Mouse (Mus musculus) ES-Bruce4 (cell line): ENCODE data around the gene Lamc1. TPM values are rescaled to one million over a fixed set of nuclear protein-coding genes. Genes with fewer than 3 reads are reported as not detected.

Experiments used
- H3K27ac ChIP-seq: 2 replicates; pipeline ENCODE4 v1.5.1; 2012; ENCODE audit warnings: low read length, inconsistent platforms; ENCODE audit not compliant: insufficient read depth
- H3K27me3 ChIP-seq: 2 replicates; pipeline ENCODE4 v1.6.1; 2012; ENCODE audit warnings: mild to moderate bottlenecking, low read length, inconsistent platforms; ENCODE audit not compliant: control insufficient read depth, poor library complexity, insufficient read depth, severe bottlenecking
- H3K36me3 ChIP-seq: 2 replicates; pipeline ENCODE4 v1.6.1; 2012; ENCODE audit warnings: inconsistent platforms, mild to moderate bottlenecking, low read length, moderate library complexity; ENCODE audit not compliant: control insufficient read depth, poor library complexity, insufficient read depth, severe bottlenecking
- H3K4me1 ChIP-seq: one replicate; pipeline ENCODE4 v1.8.1; 2011; ENCODE audit warnings: low read length; ENCODE audit not compliant: control insufficient read depth, insufficient read depth
- H3K4me3 ChIP-seq: 2 replicates; pipeline ENCODE4 v1.5.1; 2011; ENCODE audit warnings: low read depth, mild to moderate bottlenecking, low read length
- H3K9ac ChIP-seq: 2 replicates; pipeline ENCODE4 v1.6.1; 2012; ENCODE audit warnings: low read depth, mild to moderate bottlenecking, inconsistent platforms; ENCODE audit not compliant: poor library complexity, severe bottlenecking
- H3K9me3 ChIP-seq: replicated peaks from 2 replicates; pipeline ENCODE4 v1.6.1; 2012; ENCODE audit warnings: mild to moderate bottlenecking, low read length, inconsistent platforms; ENCODE audit not compliant: control insufficient read depth, poor library complexity, insufficient read depth, severe bottlenecking
- CTCF ChIP-seq: IDR thresholded peaks from one replicate; pipeline ENCODE4 v1.8.1; 2011; ENCODE audit warnings: low read depth, low read length
- EP300 ChIP-seq: IDR thresholded peaks from 2 replicates; pipeline ENCODE4 v1.6.1; 2011; ENCODE audit warnings: low read depth, low read length; ENCODE audit not compliant: insufficient read depth
- POLR2A ChIP-seq: IDR thresholded peaks from one replicate; pipeline ENCODE4 v1.8.1; 2011; ENCODE audit warnings: low read length; ENCODE audit not compliant: insufficient read depth
- polyA plus RNA-seq: library from polyadenylated mRNA; stranded (reverse); fragments of >200 nt; gene quantifications from 2 replicates; pipeline ENCODE4 v1.2.4, GENCODE M21; 2011; ENCODE audit warnings: low read depth; ENCODE audit not compliant: missing spikeins, insufficient read depth, insufficient read length

Lamc1 gene
- polyA plus RNA-seq, 1 experiment: 233 TPM

DNA sequence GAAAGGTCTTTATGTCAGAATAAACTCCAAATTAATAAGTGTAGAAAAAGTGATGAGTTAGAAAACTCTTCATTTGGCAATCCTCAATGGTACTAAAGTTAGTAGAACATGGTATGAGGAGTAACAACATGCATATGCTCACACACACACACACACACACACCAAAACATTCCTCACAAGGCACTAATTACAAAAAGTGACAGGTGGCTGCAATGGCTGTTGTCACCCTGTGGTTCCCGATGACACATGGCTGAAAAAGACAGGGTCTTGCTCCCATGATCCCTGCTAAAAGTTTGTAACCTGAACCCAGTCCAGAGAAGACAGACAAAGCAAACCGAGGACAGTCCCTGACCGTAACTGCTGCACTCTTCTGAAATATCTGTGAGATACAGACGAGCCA, 121.6 kb downstream of the Lamc1 start:
- H3K9me3 ChIP-seq: no peaks in the 10 kb centered on the region
- H3K36me3 ChIP-seq: no peaks in the 10 kb centered on the region
- no peaks in the 10 kb centered on the region for H3K27me3 ChIP-seq
- no peak overlapping the region for H3K9ac ChIP-seq
- no peaks in the 10 kb centered on the region for H3K4me1 ChIP-seq
- no peak overlapping the region for H3K27ac ChIP-seq
- H3K4me3 ChIP-seq: no peak overlapping the region
- TF ChIP-seq CTCF: no peak
- no peak for TF ChIP-seq EP300
- no peak for TF ChIP-seq POLR2A

- H3K27ac ChIP-seq: no peak overlapping the region
- TF ChIP-seq POLR2A (no peak), EP300 (no peak), CTCF (no peak)
- no peak overlapping the region for H3K4me3 ChIP-seq
- H3K9me3 ChIP-seq: no peaks in the 10 kb centered on the region
- no peaks in the 10 kb centered on the region for H3K4me1 ChIP-seq
- no peaks in the 10 kb centered on the region for H3K27me3 ChIP-seq
- no peaks in the 10 kb centered on the region for H3K36me3 ChIP-seq
- H3K9ac ChIP-seq: no peak overlapping the region
These were observed 122.4 kb downstream of the Lamc1 start for GRCm38 (mm10) chr1:153210198-153210597.

DNA sequence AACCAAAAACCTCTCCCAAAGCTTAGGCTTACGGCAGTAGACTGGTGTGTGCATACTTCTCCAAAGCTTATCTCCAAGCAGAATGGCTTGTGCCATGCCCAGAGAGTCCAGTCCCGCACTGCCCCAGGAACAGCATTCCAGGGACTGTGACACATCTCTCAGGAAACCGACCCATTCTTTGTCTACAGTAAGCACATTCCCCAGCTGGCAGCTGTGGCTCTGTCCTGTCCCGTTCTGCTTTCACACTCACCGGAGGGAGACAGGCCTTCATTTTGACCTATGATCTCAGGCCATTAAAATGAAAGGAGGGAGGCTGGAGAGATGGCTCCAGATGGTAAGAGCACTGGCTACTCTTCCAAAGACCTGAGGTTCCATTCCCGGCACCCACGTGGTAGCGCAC, 130.4 kb downstream of the Lamc1 start:
- peaks cover 6% of the 10 kb centered on the region for H3K4me1 ChIP-seq
- H3K27me3 ChIP-seq: no peaks in the 10 kb centered on the region
- TF ChIP-seq CTCF (no peak), POLR2A (no peak), EP300 (no peak)
- no peaks in the 10 kb centered on the region for H3K36me3 ChIP-seq
- H3K9me3 ChIP-seq: no peaks in the 10 kb centered on the region
- no peak overlapping the region for H3K27ac ChIP-seq
- no peak overlapping the region for H3K9ac ChIP-seq
- H3K4me3 ChIP-seq: no peak overlapping the region

DNA sequence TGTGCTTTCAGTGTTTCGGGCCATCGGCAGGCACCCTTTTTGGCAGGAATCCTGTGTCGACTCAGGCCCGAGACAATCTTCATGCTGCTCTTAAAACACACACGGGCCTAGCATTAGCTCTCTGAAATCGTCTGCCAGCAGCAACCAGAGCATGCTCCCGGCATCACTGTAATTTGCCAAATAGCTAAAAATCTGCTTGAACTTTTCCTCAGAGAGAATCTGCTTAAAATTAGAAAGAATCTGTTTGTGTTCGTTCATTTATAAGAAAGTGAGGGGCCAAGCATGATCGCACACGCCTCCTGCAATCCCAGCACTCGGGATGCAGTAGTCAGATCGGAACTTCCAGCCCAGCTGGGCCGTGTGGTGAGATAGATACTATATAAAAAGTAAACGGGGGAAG, 131.1 kb downstream of the Lamc1 start:
- H3K27me3 ChIP-seq: no peaks in the 10 kb centered on the region
- H3K4me1 ChIP-seq: peaks cover 6% of the 10 kb centered on the region
- no peaks in the 10 kb centered on the region for H3K36me3 ChIP-seq
- no peaks in the 10 kb centered on the region for H3K9me3 ChIP-seq
- 0 out of 2 replicates have a peak overlapping the region, but pooled peaks have one; percentile 5 for H3K9ac ChIP-seq
- no peak for TF ChIP-seq EP300
- no peak for TF ChIP-seq POLR2A
- TF ChIP-seq CTCF: no peak
- H3K27ac ChIP-seq: no peak overlapping the region
- H3K4me3 ChIP-seq: no peak overlapping the region

DNA sequence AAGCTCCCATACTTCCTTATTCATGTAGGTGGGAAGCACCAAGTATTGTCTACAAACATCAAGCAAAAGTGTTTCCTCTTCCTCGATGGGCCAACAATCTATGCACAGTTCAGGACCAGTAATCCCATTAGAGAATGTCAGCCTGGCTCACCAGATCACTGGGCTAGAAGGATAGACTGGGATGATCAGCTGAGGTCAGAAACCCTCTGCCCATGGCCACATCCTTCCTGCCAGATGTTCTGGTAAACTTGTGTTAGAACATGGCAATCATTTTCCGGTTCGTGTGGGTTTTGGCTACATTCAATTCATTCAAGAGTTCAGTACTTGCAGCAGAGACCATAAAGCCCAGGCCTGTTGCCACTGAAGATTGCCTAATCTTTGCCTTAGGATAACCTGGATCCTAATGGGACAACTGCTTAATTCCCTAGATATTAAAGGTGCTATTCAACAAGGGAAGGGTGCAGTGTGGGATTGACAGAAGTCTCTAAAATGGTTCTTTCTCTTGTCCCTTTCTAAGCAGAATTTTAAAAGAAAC, 135.2 kb downstream of the Lamc1 start:
- Histone ChIP-seq H3K9me3 (no peaks in the 10 kb centered on the region), H3K27me3 (no peaks in the 10 kb centered on the region), H3K4me3 (no peak overlapping the region), H3K4me1 (peaks cover 8% of the 10 kb centered on the region), H3K36me3 (no peaks in the 10 kb centered on the region), H3K9ac (no peak overlapping the region), H3K27ac (no peak overlapping the region)
- TF ChIP-seq POLR2A (no peak), CTCF (no peak), EP300 (no peak)

DNA sequence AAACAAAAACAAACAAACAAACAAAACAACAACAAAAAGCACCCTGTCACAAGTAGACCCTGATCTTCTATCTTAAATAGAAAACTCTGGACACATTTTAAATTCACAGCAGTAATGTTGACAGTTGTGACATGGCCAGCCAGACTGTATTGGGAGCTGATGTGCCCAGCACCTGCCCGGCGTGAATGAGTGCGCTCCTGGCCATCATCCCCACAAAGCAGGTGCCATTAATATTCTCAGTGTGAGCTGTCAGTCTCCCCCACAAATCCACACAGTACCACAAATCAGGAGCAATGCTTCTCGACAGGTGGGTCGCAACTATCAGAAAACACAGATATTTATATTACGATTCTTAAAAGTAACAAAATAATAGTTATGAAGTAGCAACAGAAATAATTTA, 139.6 kb downstream of the Lamc1 start:
- H3K9ac ChIP-seq: no peak overlapping the region
- no peaks in the 10 kb centered on the region for H3K27me3 ChIP-seq
- H3K4me1 ChIP-seq: peaks cover 3% of the 10 kb centered on the region
- H3K27ac ChIP-seq: no peak overlapping the region
- H3K4me3 ChIP-seq: no peak overlapping the region
- no peak for TF ChIP-seq POLR2A
- TF ChIP-seq EP300: no peak
- no peak for TF ChIP-seq CTCF
- H3K9me3 ChIP-seq: no peaks in the 10 kb centered on the region
- H3K36me3 ChIP-seq: no peaks in the 10 kb centered on the region
